Mouse (Mus musculus) activated CD4-positive, CD25-positive, alpha-beta regulatory T cell, adult 4 months (primary cell): Measurements from ENCODE around the gene F10. TPM values are rescaled to one million over a fixed set of nuclear protein-coding genes. Genes with fewer than 3 reads are reported as not detected.

Experiments used
- ATAC-seq: one replicate; pipeline ENCODE4 v1.8.0; 2017
- polyA plus RNA-seq, 2 experiments: library from polyadenylated mRNA; unstranded; fragments of 100-300 nt; shearing (Covaris generic); gene quantifications; one replicate each; pipeline ENCODE4 v1.2.1; 2017

Gene F10
- not detected for polyA plus RNA-seq

GRCm38 (mm10) chr8:13037015-13037414, at the start of gene F10:
Gene F10 (plus strand): TSS chr8:13037308.
- ATAC-seq = no peak

GRCm38 (mm10) chr8:12987571-12987970, 49.5 kb upstream of the F10 start:
- no peak for ATAC-seq

GRCm38 (mm10) chr8:12988722-12989430, 48.2 kb upstream of the F10 start:
- no peak for ATAC-seq

GRCm38 (mm10) chr8:12991411-12991810, 45.7 kb upstream of the F10 start:
- ATAC-seq = no peak

- no peak for ATAC-seq
Observed at GRCm38 (mm10) chr8:12994468-12994867, 42.6 kb upstream of the F10 start.

- ATAC-seq = no peak
Observed at GRCm38 (mm10) chr8:12995481-12995880, 41.6 kb upstream of the F10 start.

GRCm38 (mm10) chr8:12996831-12997275, 40.3 kb upstream of the F10 start:
- no peak for ATAC-seq

- no peak for ATAC-seq
Observed at GRCm38 (mm10) chr8:12998331-12998730, 38.8 kb upstream of the F10 start.

- ATAC-seq = no peak
Observed at GRCm38 (mm10) chr8:12999793-13000192, 37.3 kb upstream of the F10 start.

GRCm38 (mm10) chr8:13007458-13007857, 29.6 kb upstream of the F10 start:
- ATAC-seq = no peak

GRCm38 (mm10) chr8:13010313-13010712, 26.8 kb upstream of the F10 start:
- no peak for ATAC-seq

GRCm38 (mm10) chr8:13019560-13019959, 17.5 kb upstream of the F10 start:
- ATAC-seq = no peak

GRCm38 (mm10) chr8:13021830-13022229, 15.3 kb upstream of the F10 start:
- no peak for ATAC-seq

- ATAC-seq = no peak
Observed at GRCm38 (mm10) chr8:13025487-13026224, 11.5 kb upstream of the F10 start, which contains the start of gene F7. Gene F7 (plus strand): TSS chr8:13026034.

- ATAC-seq = no peak
Observed at GRCm38 (mm10) chr8:13027615-13028014, 9.5 kb upstream of the F10 start.

GRCm38 (mm10) chr8:13028482-13028881, 8.6 kb upstream of the F10 start:
- no peak for ATAC-seq

- ATAC-seq = no peak
Observed at GRCm38 (mm10) chr8:13036346-13036812, 729 bp upstream of the F10 start.

GRCm38 (mm10) chr8:13037569-13037968, 461 bp downstream of the F10 start:
- ATAC-seq = no peak

GRCm38 (mm10) chr8:13039054-13039453, 1.9 kb downstream of the F10 start:
- ATAC-seq = no peak

- ATAC-seq = no peak
Observed at GRCm38 (mm10) chr8:13041459-13041858, 4.4 kb downstream of the F10 start.

- ATAC-seq = no peak
Observed at GRCm38 (mm10) chr8:13047652-13048051, 10.5 kb downstream of the F10 start.

GRCm38 (mm10) chr8:13050550-13050949, 13.4 kb downstream of the F10 start:
- ATAC-seq = no peak

- ATAC-seq = no peak
Observed at GRCm38 (mm10) chr8:13057351-13057750, 20.2 kb downstream of the F10 start.
